Mouse (Mus musculus) forebrain, embryonic 15.5 days (tissue): Measurements from ENCODE around the gene Alpk3. TPM values are rescaled to one million over a fixed set of nuclear protein-coding genes. Genes with fewer than 3 reads are reported as not detected.

Experiments used
- ATAC-seq: fragments of 200-750 bp; cut with Nextera tagmentation; replicated peaks from 2 replicates; pipeline ENCODE4 v1.8.0; 2017; ENCODE audit warnings: mild to moderate bottlenecking, moderate TSS enrichment, moderate library complexity
- H3K27ac ChIP-seq: fragments of 300-500 bp; sonication (generic); replicated peaks from 2 replicates; pipeline ENCODE4 v1.5.1; 2015; ENCODE audit warnings: mild to moderate bottlenecking, inconsistent platforms
- H3K27me3 ChIP-seq: fragments of 300-500 bp; sonication (generic); 2 replicates; pipeline ENCODE4 v1.6.1; 2015; ENCODE audit warnings: inconsistent platforms
- H3K36me3 ChIP-seq: fragments of 300-500 bp; sonication (generic); 2 replicates; pipeline ENCODE4 v1.6.1; 2015; ENCODE audit warnings: mild to moderate bottlenecking, inconsistent platforms
- H3K4me1 ChIP-seq: fragments of 300-500 bp; sonication (generic); 2 replicates; pipeline ENCODE4 v1.6.1; 2015; ENCODE audit warnings: inconsistent platforms
- H3K4me2 ChIP-seq: fragments of 300-500 bp; sonication (generic); replicated peaks from 2 replicates; pipeline ENCODE4 v1.6.1; 2015; ENCODE audit warnings: mild to moderate bottlenecking, inconsistent platforms
- H3K4me3 ChIP-seq: fragments of 300-500 bp; sonication (generic); 2 replicates; pipeline ENCODE4 v1.5.1; 2015; ENCODE audit warnings: mild to moderate bottlenecking, inconsistent platforms
- H3K9ac ChIP-seq: fragments of 300-500 bp; sonication (generic); replicated peaks from 2 replicates; pipeline ENCODE4 v1.6.1; 2015; ENCODE audit warnings: mild to moderate bottlenecking, inconsistent platforms
- H3K9me3 ChIP-seq: fragments of 300-500 bp; sonication (generic); 2 replicates; pipeline ENCODE4 v1.6.1; 2016; ENCODE audit warnings: inconsistent platforms
- WGBS: fragments of 180-500 bp; shearing (Covaris S2); methylation state at CpG from one replicate; pipeline ENCODE4 v1.1.7; 2015; ENCODE audit warnings: mixed read lengths; 5-methylcytosine and 5-hydroxymethylcytosine counted together
- polyA plus RNA-seq: library from polyadenylated mRNA; unstranded; fragments of >200 nt; fragmentation: Nextera tagmentation; extraction: Ambion mirVana; gene quantifications from 2 replicates; pipeline ENCODE4 v1.2.1, GENCODE M21; 2015

The Alpk3 gene
- polyA plus RNA-seq, 1 experiment from 2014 or later: 0.06 TPM

GRCm38 (mm10) chr7:81075732-81076131 is 18.3 kb downstream of the Alpk3 start:
- WGBS: 85% methylated on average over 5 of the region's 5 CpGs
- ATAC-seq: no peak
- no peaks in the 10 kb centered on the region for H3K36me3 ChIP-seq
- H3K27ac ChIP-seq: no peak overlapping the region
- no peak overlapping the region for H3K4me3 ChIP-seq
- H3K4me1 ChIP-seq: no peaks in the 10 kb centered on the region
- no peak overlapping the region for H3K9ac ChIP-seq
- no peak overlapping the region for H3K4me2 ChIP-seq
- no peaks in the 10 kb centered on the region for H3K9me3 ChIP-seq
- no peaks in the 10 kb centered on the region for H3K27me3 ChIP-seq

- H3K4me3 ChIP-seq: no peak overlapping the region
- H3K4me1 ChIP-seq: no peaks in the 10 kb centered on the region
- H3K4me2 ChIP-seq: no peak overlapping the region
- no peaks in the 10 kb centered on the region for H3K9me3 ChIP-seq
- no peaks in the 10 kb centered on the region for H3K27me3 ChIP-seq
- no peaks in the 10 kb centered on the region for H3K36me3 ChIP-seq
- WGBS: 75% methylated on average over 6 of the region's 6 CpGs
- no peak for ATAC-seq
- H3K27ac ChIP-seq: no peak overlapping the region
- H3K9ac ChIP-seq: no peak overlapping the region
These were observed 19.6 kb downstream of the Alpk3 start for GRCm38 (mm10) chr7:81077009-81077408.

GRCm38 (mm10) chr7:81078740-81079139 is 21.3 kb downstream of the Alpk3 start:
- Histone ChIP-seq H3K9me3 (no peaks in the 10 kb centered on the region), H3K4me3 (no peak overlapping the region), H3K4me2 (no peak overlapping the region), H3K4me1 (no peaks in the 10 kb centered on the region), H3K36me3 (no peaks in the 10 kb centered on the region), H3K27ac (no peak overlapping the region), H3K27me3 (no peaks in the 10 kb centered on the region), H3K9ac (no peak overlapping the region)
- WGBS: 94% methylated on average over 6 of the region's 6 CpGs
- no peak for ATAC-seq

- no peak overlapping the region for H3K4me3 ChIP-seq
These were observed 36.1 kb downstream of the Alpk3 start for GRCm38 (mm10) chr7:81093420-81093965.

GRCm38 (mm10) chr7:81094104-81094757 is 36.8 kb downstream of the Alpk3 start:
- no peak overlapping the region for H3K9ac ChIP-seq
- no peaks in the 10 kb centered on the region for H3K9me3 ChIP-seq
- no peaks in the 10 kb centered on the region for H3K4me1 ChIP-seq
- H3K36me3 ChIP-seq: no peaks in the 10 kb centered on the region
- H3K4me2 ChIP-seq: no peak overlapping the region
- no peak overlapping the region for H3K27ac ChIP-seq
- no peaks in the 10 kb centered on the region for H3K27me3 ChIP-seq
- no peak overlapping the region for H3K4me3 ChIP-seq
- ATAC-seq: no peak
- WGBS: 77% methylated on average over 6 of the region's 6 CpGs

More at GRCm38 (mm10) chr7:81093420-81093965, 36.1 kb downstream of the Alpk3 start:
- no peaks in the 10 kb centered on the region for H3K4me1 ChIP-seq
- H3K27ac ChIP-seq: no peak overlapping the region
- ATAC-seq: no peak
- H3K9ac ChIP-seq: no peak overlapping the region
- H3K4me2 ChIP-seq: no peak overlapping the region
- H3K9me3 ChIP-seq: no peaks in the 10 kb centered on the region
- H3K36me3 ChIP-seq: no peaks in the 10 kb centered on the region
- no peaks in the 10 kb centered on the region for H3K27me3 ChIP-seq
- WGBS: 50% methylated on average over 18 of the region's 18 CpGs

- ATAC-seq: no peak
- H3K9me3 ChIP-seq: no peaks in the 10 kb centered on the region
- no peaks in the 10 kb centered on the region for H3K4me1 ChIP-seq
- no peak overlapping the region for H3K9ac ChIP-seq
- H3K27ac ChIP-seq: no peak overlapping the region
- H3K27me3 ChIP-seq: no peaks in the 10 kb centered on the region
- H3K4me3 ChIP-seq: no peak overlapping the region
- H3K4me2 ChIP-seq: no peak overlapping the region
- WGBS: 83% methylated on average over 5 of the region's 5 CpGs
- no peaks in the 10 kb centered on the region for H3K36me3 ChIP-seq
These were observed 42.9 kb downstream of the Alpk3 start for GRCm38 (mm10) chr7:81100341-81100740.

- no peak for ATAC-seq
- 92% methylated on average over 7 of the region's 7 CpGs for WGBS
- no peaks in the 10 kb centered on the region for H3K27me3 ChIP-seq
- H3K9ac ChIP-seq: no peak overlapping the region
- no peaks in the 10 kb centered on the region for H3K9me3 ChIP-seq
- H3K4me2 ChIP-seq: no peak overlapping the region
- H3K4me1 ChIP-seq: no peaks in the 10 kb centered on the region
- no peak overlapping the region for H3K27ac ChIP-seq
- no peak overlapping the region for H3K4me3 ChIP-seq
- no peaks in the 10 kb centered on the region for H3K36me3 ChIP-seq
These were observed 45.5 kb downstream of the Alpk3 start for GRCm38 (mm10) chr7:81102854-81103253.

GRCm38 (mm10) chr7:81105525-81105924 is 48.1 kb downstream of the Alpk3 start:
- H3K4me3 ChIP-seq: no peak overlapping the region
- H3K27ac ChIP-seq: no peak overlapping the region
- WGBS: 70% methylated on average over 4 of the region's 4 CpGs
- H3K27me3 ChIP-seq: no peaks in the 10 kb centered on the region
- H3K36me3 ChIP-seq: no peaks in the 10 kb centered on the region
- H3K4me2 ChIP-seq: no peak overlapping the region
- no peaks in the 10 kb centered on the region for H3K4me1 ChIP-seq
- H3K9me3 ChIP-seq: no peaks in the 10 kb centered on the region
- no peak overlapping the region for H3K9ac ChIP-seq
- no peak for ATAC-seq

GRCm38 (mm10) chr7:81108226-81108625 is 50.8 kb downstream of the Alpk3 start:
- H3K9me3 ChIP-seq: no peaks in the 10 kb centered on the region
- ATAC-seq: no peak
- 90% methylated on average over 5 of the region's 5 CpGs for WGBS
- H3K4me3 ChIP-seq: no peak overlapping the region
- no peak overlapping the region for H3K4me2 ChIP-seq
- no peaks in the 10 kb centered on the region for H3K4me1 ChIP-seq
- no peak overlapping the region for H3K9ac ChIP-seq
- H3K36me3 ChIP-seq: no peaks in the 10 kb centered on the region
- H3K27me3 ChIP-seq: no peaks in the 10 kb centered on the region
- H3K27ac ChIP-seq: no peak overlapping the region

- Histone ChIP-seq H3K9ac (no peak overlapping the region), H3K4me3 (no peak overlapping the region), H3K27me3 (no peaks in the 10 kb centered on the region), H3K4me2 (no peak overlapping the region), H3K27ac (no peak overlapping the region), H3K36me3 (no peaks in the 10 kb centered on the region), H3K4me1 (no peaks in the 10 kb centered on the region), H3K9me3 (no peaks in the 10 kb centered on the region)
- ATAC-seq: no peak
- WGBS: 71% methylated on average over 9 of the region's 9 CpGs
These were observed 52.6 kb downstream of the Alpk3 start for GRCm38 (mm10) chr7:81109717-81110651.

- WGBS: 92% methylated on average over 4 of the region's 4 CpGs
These were observed 53.4 kb downstream of the Alpk3 start for GRCm38 (mm10) chr7:81110791-81111190.

GRCm38 (mm10) chr7:81111729-81112128 is 54.3 kb downstream of the Alpk3 start:
- WGBS: 90% methylated on average over 2 of the region's 2 CpGs
- Histone ChIP-seq H3K36me3 (no peaks in the 10 kb centered on the region), H3K4me3 (no peak overlapping the region), H3K4me1 (no peaks in the 10 kb centered on the region), H3K9me3 (no peaks in the 10 kb centered on the region), H3K9ac (no peak overlapping the region), H3K27me3 (no peaks in the 10 kb centered on the region), H3K27ac (no peak overlapping the region), H3K4me2 (no peak overlapping the region)
- no peak for ATAC-seq

More at GRCm38 (mm10) chr7:81110791-81111190, 53.4 kb downstream of the Alpk3 start:
- Histone ChIP-seq H3K4me3 (no peak overlapping the region), H3K27ac (no peak overlapping the region), H3K4me2 (no peak overlapping the region), H3K36me3 (no peaks in the 10 kb centered on the region), H3K4me1 (no peaks in the 10 kb centered on the region), H3K9me3 (no peaks in the 10 kb centered on the region), H3K27me3 (no peaks in the 10 kb centered on the region), H3K9ac (no peak overlapping the region)
- ATAC-seq: no peak
